Mouse (Mus musculus): ENCODE data around the gene Vwf. TPM values are rescaled to one million over a fixed set of nuclear protein-coding genes. Genes with fewer than 3 reads are reported as not detected.

Vwf gene
- polyA plus RNA-seq, 1 experiment from 2014 or later, result 9.8 TPM

- Histone ChIP-seq H3K9me3 (replicated peaks; ENCODE audit: control insufficient read depth, low read length, poor library complexity, severe bottlenecking) (no peaks in the 10 kb centered on the region), H3K4me3 (ENCODE audit: low read depth, low read length) (no peak overlapping the region), H3K27me3 (ENCODE audit: control insufficient read depth, insufficient read depth, low read depth, low read length) (no peaks in the 10 kb centered on the region), H3K9ac (ENCODE audit: low read depth, low read length) (no peak overlapping the region), H3K27ac (ENCODE audit: low read length) (no peak overlapping the region), H3K4me2 (ENCODE audit: low read length) (no peak overlapping the region), H3K4me1 (ENCODE audit: control insufficient read depth, insufficient read depth, low read length) (peaks cover 4% of the 10 kb centered on the region; the same call in 1 of the 2 replicates), H3K36me3 (ENCODE audit: control insufficient read depth, insufficient read depth, low read length) (no peaks in the 10 kb centered on the region)
- no peak for ATAC-seq
- whole genome bisulfite sequencing, result 82% methylated on average over 8 of the region's 8 CpGs
These were observed 54.1 kb downstream of the Vwf start for GRCm38 (mm10) chr6:125600669-125601068.

- H3K9me3 ChIP-seq (replicated peaks; ENCODE audit: control insufficient read depth, low read length, poor library complexity, severe bottlenecking), result no peaks in the 10 kb centered on the region
- H3K27ac ChIP-seq (ENCODE audit: low read length), result no peak overlapping the region
- ATAC-seq, result no peak
- no peaks in the 10 kb centered on the region for H3K36me3 ChIP-seq (ENCODE audit: control insufficient read depth, insufficient read depth, low read length)
- H3K27me3 ChIP-seq (ENCODE audit: control insufficient read depth, insufficient read depth, low read depth, low read length), result no peaks in the 10 kb centered on the region
- no peak overlapping the region for H3K4me3 ChIP-seq (ENCODE audit: low read depth, low read length)
- peaks cover 4% of the 10 kb centered on the region; the same call in 1 of the 2 replicates for H3K4me1 ChIP-seq (ENCODE audit: control insufficient read depth, insufficient read depth, low read length)
- no peak overlapping the region for H3K4me2 ChIP-seq (ENCODE audit: low read length)
- WGBS, result 70% methylated on average over 4 of the region's 4 CpGs
- no peak overlapping the region for H3K9ac ChIP-seq (ENCODE audit: low read depth, low read length)
These were observed 54.6 kb downstream of the Vwf start for GRCm38 (mm10) chr6:125601190-125601589.

- Histone ChIP-seq H3K4me1 (ENCODE audit: control insufficient read depth, insufficient read depth, low read length) (peaks cover 4% of the 10 kb centered on the region; the same call in 1 of the 2 replicates), H3K4me2 (ENCODE audit: low read length) (no peak overlapping the region), H3K36me3 (ENCODE audit: control insufficient read depth, insufficient read depth, low read length) (no peaks in the 10 kb centered on the region), H3K27ac (ENCODE audit: low read length) (no peak overlapping the region), H3K9me3 (replicated peaks; ENCODE audit: control insufficient read depth, low read length, poor library complexity, severe bottlenecking) (no peaks in the 10 kb centered on the region), H3K27me3 (ENCODE audit: control insufficient read depth, insufficient read depth, low read depth, low read length) (no peaks in the 10 kb centered on the region), H3K9ac (ENCODE audit: low read depth, low read length) (no peak overlapping the region), H3K4me3 (ENCODE audit: low read depth, low read length) (no peak overlapping the region)
- no peak for ATAC-seq
- WGBS, result 80% methylated on average over 5 of the region's 5 CpGs
These were observed 55.2 kb downstream of the Vwf start for GRCm38 (mm10) chr6:125601748-125602147.

- no peak overlapping the region for H3K9ac ChIP-seq (ENCODE audit: low read depth, low read length)
- H3K27me3 ChIP-seq (ENCODE audit: control insufficient read depth, insufficient read depth, low read depth, low read length), result no peaks in the 10 kb centered on the region
- peaks cover 4% of the 10 kb centered on the region; the same call in 1 of the 2 replicates for H3K4me1 ChIP-seq (ENCODE audit: control insufficient read depth, insufficient read depth, low read length)
- H3K4me2 ChIP-seq (ENCODE audit: low read length), result no peak overlapping the region
- no peak overlapping the region for H3K27ac ChIP-seq (ENCODE audit: low read length)
- no peak for ATAC-seq
- no peaks in the 10 kb centered on the region for H3K36me3 ChIP-seq (ENCODE audit: control insufficient read depth, insufficient read depth, low read length)
- H3K9me3 ChIP-seq (replicated peaks; ENCODE audit: control insufficient read depth, low read length, poor library complexity, severe bottlenecking), result no peaks in the 10 kb centered on the region
- H3K4me3 ChIP-seq (ENCODE audit: low read depth, low read length), result no peak overlapping the region
- WGBS, result 82% methylated on average over 5 of the region's 5 CpGs
These were observed 55.8 kb downstream of the Vwf start for GRCm38 (mm10) chr6:125602354-125602753.

GRCm38 (mm10) chr6:125603234-125603633 lies 56.7 kb downstream of the Vwf start:
- peaks cover 4% of the 10 kb centered on the region; the same call in 1 of the 2 replicates for H3K4me1 ChIP-seq (ENCODE audit: control insufficient read depth, insufficient read depth, low read length)
- H3K27me3 ChIP-seq (ENCODE audit: control insufficient read depth, insufficient read depth, low read depth, low read length), result no peaks in the 10 kb centered on the region
- H3K4me3 ChIP-seq (ENCODE audit: low read depth, low read length), result no peak overlapping the region
- H3K9me3 ChIP-seq (replicated peaks; ENCODE audit: control insufficient read depth, low read length, poor library complexity, severe bottlenecking), result no peaks in the 10 kb centered on the region
- ATAC-seq, result peak; percentile 36; the same call in 1 of the 2 replicates
- H3K36me3 ChIP-seq (ENCODE audit: control insufficient read depth, insufficient read depth, low read length), result no peaks in the 10 kb centered on the region
- no peak overlapping the region for H3K27ac ChIP-seq (ENCODE audit: low read length)
- peak overlapping the region; percentile 34; the same call in 1 of the 2 replicates for H3K4me2 ChIP-seq (ENCODE audit: low read length)
- no peak overlapping the region for H3K9ac ChIP-seq (ENCODE audit: low read depth, low read length)
- WGBS, result 4% methylated on average over 18 of the region's 18 CpGs

- peaks cover 4% of the 10 kb centered on the region; the same call in 1 of the 2 replicates for H3K4me1 ChIP-seq (ENCODE audit: control insufficient read depth, insufficient read depth, low read length)
- ATAC-seq, result no peak
- no peaks in the 10 kb centered on the region for H3K9me3 ChIP-seq (replicated peaks; ENCODE audit: control insufficient read depth, low read length, poor library complexity, severe bottlenecking)
- no peaks in the 10 kb centered on the region for H3K36me3 ChIP-seq (ENCODE audit: control insufficient read depth, insufficient read depth, low read length)
- no peak overlapping the region for H3K27ac ChIP-seq (ENCODE audit: low read length)
- no peak overlapping the region for H3K4me3 ChIP-seq (ENCODE audit: low read depth, low read length)
- 81% methylated on average over 26 of the region's 26 CpGs for WGBS
- no peaks in the 10 kb centered on the region for H3K27me3 ChIP-seq (ENCODE audit: control insufficient read depth, insufficient read depth, low read depth, low read length)
- H3K4me2 ChIP-seq (ENCODE audit: low read length), result no peak overlapping the region
- H3K9ac ChIP-seq (ENCODE audit: low read depth, low read length), result no peak overlapping the region
These were observed 57.3 kb downstream of the Vwf start for GRCm38 (mm10) chr6:125603678-125604462.

- WGBS, result 18% methylated on average over 9 of the region's 9 CpGs
- Histone ChIP-seq H3K36me3 (ENCODE audit: control insufficient read depth, insufficient read depth, low read length) (no peaks in the 10 kb centered on the region), H3K27me3 (ENCODE audit: control insufficient read depth, insufficient read depth, low read depth, low read length) (no peaks in the 10 kb centered on the region), H3K4me1 (ENCODE audit: control insufficient read depth, insufficient read depth, low read length) (peaks cover 4% of the 10 kb centered on the region; the same call in 1 of the 2 replicates), H3K9ac (ENCODE audit: low read depth, low read length) (no peak overlapping the region), H3K27ac (ENCODE audit: low read length) (no peak overlapping the region), H3K4me3 (ENCODE audit: low read depth, low read length) (no peak overlapping the region), H3K4me2 (ENCODE audit: low read length) (no peak overlapping the region), H3K9me3 (replicated peaks; ENCODE audit: control insufficient read depth, low read length, poor library complexity, severe bottlenecking) (no peaks in the 10 kb centered on the region)
- peak; percentile 73; the same call in 1 of the 2 replicates for ATAC-seq
These were observed 58.1 kb downstream of the Vwf start for GRCm38 (mm10) chr6:125604463-125605191.

GRCm38 (mm10) chr6:125609025-125609424 lies 62.5 kb downstream of the Vwf start:
- H3K27me3 ChIP-seq (ENCODE audit: control insufficient read depth, insufficient read depth, low read depth, low read length), result no peaks in the 10 kb centered on the region
- H3K4me2 ChIP-seq (ENCODE audit: low read length), result no peak overlapping the region
- H3K4me3 ChIP-seq (ENCODE audit: low read depth, low read length), result no peak overlapping the region
- H3K36me3 ChIP-seq (ENCODE audit: control insufficient read depth, insufficient read depth, low read length), result no peaks in the 10 kb centered on the region
- H3K9ac ChIP-seq (ENCODE audit: low read depth, low read length), result no peak overlapping the region
- 78% methylated on average over 6 of the region's 6 CpGs for WGBS
- no peak overlapping the region for H3K27ac ChIP-seq (ENCODE audit: low read length)
- no peak for ATAC-seq
- H3K9me3 ChIP-seq (replicated peaks; ENCODE audit: control insufficient read depth, low read length, poor library complexity, severe bottlenecking), result no peaks in the 10 kb centered on the region
- H3K4me1 ChIP-seq (ENCODE audit: control insufficient read depth, insufficient read depth, low read length), result no peaks in the 10 kb centered on the region

- no peak overlapping the region for H3K27ac ChIP-seq (ENCODE audit: low read length)
- H3K4me2 ChIP-seq (ENCODE audit: low read length), result no peak overlapping the region
- H3K9me3 ChIP-seq (replicated peaks; ENCODE audit: control insufficient read depth, low read length, poor library complexity, severe bottlenecking), result no peaks in the 10 kb centered on the region
- no peaks in the 10 kb centered on the region for H3K27me3 ChIP-seq (ENCODE audit: control insufficient read depth, insufficient read depth, low read depth, low read length)
- H3K4me1 ChIP-seq (ENCODE audit: control insufficient read depth, insufficient read depth, low read length), result no peaks in the 10 kb centered on the region
- H3K9ac ChIP-seq (ENCODE audit: low read depth, low read length), result no peak overlapping the region
- H3K4me3 ChIP-seq (ENCODE audit: low read depth, low read length), result no peak overlapping the region
- WGBS, result 97% methylated on average over 1 of the region's 1 CpGs
- ATAC-seq, result no peak
- H3K36me3 ChIP-seq (ENCODE audit: control insufficient read depth, insufficient read depth, low read length), result no peaks in the 10 kb centered on the region
These were observed 71.3 kb downstream of the Vwf start for GRCm38 (mm10) chr6:125617855-125618254.
